ENCODE assay signal across 9 mouse cellular contexts in the genomic region with DNA sequence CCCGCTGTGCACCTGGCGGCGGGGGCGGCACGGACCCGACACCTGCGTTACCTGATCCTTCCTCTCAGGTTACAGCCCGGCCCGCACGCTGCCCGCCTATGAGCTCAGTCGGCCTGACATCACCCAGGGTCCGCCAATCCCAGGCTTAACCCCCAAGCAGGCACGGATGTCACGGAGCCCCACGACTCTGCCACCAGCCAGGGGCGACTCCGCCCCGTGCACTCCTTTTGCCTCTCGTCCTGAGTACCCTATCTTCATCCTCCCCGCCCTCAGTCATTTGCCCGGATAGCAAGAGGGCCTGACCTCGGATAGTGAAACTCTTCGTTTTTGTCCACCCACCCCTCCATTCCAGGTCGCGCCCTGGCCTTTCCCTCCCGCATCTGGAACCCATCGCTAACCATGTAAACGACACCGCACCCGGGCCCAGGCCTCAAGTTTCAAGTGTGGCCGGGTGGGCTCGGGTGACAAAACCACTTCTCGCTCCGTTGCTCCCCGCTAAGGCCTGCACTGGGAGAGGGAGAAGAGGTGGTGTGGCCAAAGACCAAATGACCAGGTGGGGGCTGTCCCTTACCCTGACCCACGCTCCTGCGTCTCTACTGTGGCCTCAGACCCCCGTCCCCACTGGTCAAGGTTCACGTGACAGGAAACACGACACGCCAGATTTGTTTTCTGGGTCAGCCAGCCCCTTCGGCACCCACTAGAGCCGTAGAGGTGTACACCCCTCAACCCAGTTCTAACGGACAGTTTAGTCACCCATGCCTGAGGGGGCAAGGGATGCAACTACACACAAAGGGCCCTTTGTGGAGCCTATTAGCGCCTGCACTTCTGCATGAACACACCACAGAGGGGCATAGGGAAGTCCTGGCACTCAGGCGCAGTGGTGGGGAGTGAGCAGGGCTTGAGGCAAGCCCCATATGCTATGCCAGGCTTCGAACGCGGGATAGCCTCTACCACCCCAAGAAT. TPM values are rescaled to one million over a fixed set of nuclear protein-coding genes. Genes with fewer than 3 reads are reported as not detected.
DNase-seq lines count a peak whose midpoint lies in the region; ATAC-seq and TF ChIP-seq lines count a peak whose summit lies in the region.
"Had no signal": no experiment of that assay in that cellular context is flagged by ENCODE, and none has a peak within 500 bp of the region (broad histone marks: within the 10 kb centered on the region; RNA-seq: fewer than 3 reads in every experiment).

No protein-coding gene starts in this region.

- 4% methylated on average over 50 of the region's 50 CpGs for WGBS in lung, embryonic 14.5 days
- WGBS in forebrain, embryonic 10.5 days = 3% methylated on average over 50 of the region's 50 CpGs
- whole genome bisulfite sequencing in limb, embryonic 11.5 days = 3% methylated on average over 49 of the region's 50 CpGs
- WGBS in small intestine, adult 2 months = 16% methylated on average over 50 of the region's 50 CpGs

- H3K9ac ChIP-seq in lung, embryonic 14.5 days = peak overlapping the region; percentile 44; the same call in 1 of the 2 replicates
- no peak overlapping the region for H3K9ac ChIP-seq in limb, embryonic 11.5 days (ENCODE audit: low read length)

- H3K9me3 ChIP-seq in lung, embryonic 14.5 days (ENCODE audit: low read depth, low read length) = no peaks in the 10 kb centered on the region
- H3K9me3 ChIP-seq in forebrain, embryonic 10.5 days = no peaks in the 10 kb centered on the region
- H3K9me3 ChIP-seq in limb, embryonic 11.5 days (ENCODE audit: control insufficient read depth, low read length) = no peaks in the 10 kb centered on the region

- DNase-seq in lung, embryonic 14.5 days = peak; percentile 68
- DNase-seq in lung, postnatal 25 days (ENCODE audit: low spot score) = no peak
- peak; percentile 44 for DNase-seq in forebrain, embryonic 10.5 days (ENCODE audit: extremely low spot score, low spot score)
- DNase-seq in limb, embryonic 11.5 days (ENCODE audit: low spot score) = peak; percentile 74
- no peak for DNase-seq in left cerebral cortex, adult 8-10 months (ENCODE audit: low spot score in 2 of 2)
- no peak for DNase-seq in left cerebral cortex, postnatal 14 days (ENCODE audit: low spot score in 2 of 2)
- no peak for DNase-seq in right cerebral cortex, adult 2 months (ENCODE audit: low spot score in 2 of 2)

- intact Hi-C loops in left cerebral cortex, postnatal 14 days (cut with DNase I) = no loop called here

- peak overlapping the region; percentile 73 for H3K4me2 ChIP-seq in lung, embryonic 14.5 days
- H3K4me2 ChIP-seq in limb, embryonic 11.5 days (ENCODE audit: low read depth, severe bottlenecking) = peak overlapping the region; percentile 53

- H3K4me1 ChIP-seq in lung, embryonic 14.5 days (ENCODE audit: insufficient read depth) = 0 out of 2 replicates have a peak, but pooled peaks cover 5% of the 10 kb centered on the region
- peaks cover 60% of the 10 kb centered on the region for H3K4me1 ChIP-seq in forebrain, embryonic 10.5 days
- peaks cover 26% of the 10 kb centered on the region for H3K4me1 ChIP-seq in limb, embryonic 11.5 days (ENCODE audit: control insufficient read depth, insufficient read depth, low read length)
- H3K4me1 ChIP-seq in small intestine, adult 2 months (ENCODE audit: control insufficient read depth, insufficient read depth, insufficient read length, low read length) = peaks cover 42% of the 10 kb centered on the region

- peak overlapping the region; percentile 6; the same call in 1 of the 2 replicates for H3K27ac ChIP-seq in lung, embryonic 14.5 days (ENCODE audit: low read depth)
- peak overlapping the region; percentile 77 for H3K27ac ChIP-seq in forebrain, embryonic 10.5 days
- no peak overlapping the region for H3K27ac ChIP-seq in limb, embryonic 11.5 days (replicated peaks; ENCODE audit: low read depth, low read length)
- peak overlapping the region; percentile 79 for H3K27ac ChIP-seq in small intestine, adult 2 months (ENCODE audit: insufficient read depth, low read depth, low read length)
- H3K27ac ChIP-seq: macrophage had no signal

- ATAC-seq in lung, embryonic 14.5 days (ENCODE audit: insufficient read depth) = peak; percentile 58
- peak; percentile 22; the same call in 1 of the 2 replicates for ATAC-seq in limb, embryonic 11.5 days (ENCODE audit: insufficient number of reproducible peaks, low FRiP score, low TSS enrichment, low read depth)

- peak overlapping the region; percentile 41 for H3K4me3 ChIP-seq in lung, embryonic 14.5 days (ENCODE audit: low read depth, low read length)
- peak overlapping the region; percentile 50 for H3K4me3 ChIP-seq in forebrain, embryonic 10.5 days
- peak overlapping the region; percentile 21 for H3K4me3 ChIP-seq in limb, embryonic 11.5 days (ENCODE audit: low read depth, low read length)
- peak overlapping the region; percentile 78 for H3K4me3 ChIP-seq in small intestine, adult 2 months (ENCODE audit: low read depth, low read length)

- H3K27me3 ChIP-seq in lung, embryonic 14.5 days (ENCODE audit: insufficient read depth, low read length) = peaks cover 78% of the 10 kb centered on the region
- peaks cover 100% of the 10 kb centered on the region for H3K27me3 ChIP-seq in forebrain, embryonic 10.5 days (ENCODE audit: poor library complexity, severe bottlenecking)
- peaks cover 77% of the 10 kb centered on the region for H3K27me3 ChIP-seq in limb, embryonic 11.5 days (ENCODE audit: control insufficient read depth, insufficient read depth, low read length)
- H3K27me3 ChIP-seq in small intestine, adult 2 months (ENCODE audit: control insufficient read depth, insufficient read depth, low read length) = no peaks in the 10 kb centered on the region; the same call in 1 of the 2 replicates

- no peak for TF ChIP-seq CTCF in lung, embryonic 14.5 days (IDR thresholded peaks at IDR 0.05; ENCODE audit: low read depth)
- TF ChIP-seq CTCF in small intestine, adult 2 months (IDR thresholded peaks at IDR 0.05; ENCODE audit: extremely low read depth, insufficient read length, insufficient replicate concordance, low read depth, low read length) = no peak

- TF ChIP-seq POLR2A in small intestine, adult 2 months (IDR thresholded peaks at IDR 0.05; ENCODE audit: low read depth, low read length) = no peak

- H3K36me3 ChIP-seq in lung, embryonic 14.5 days (ENCODE audit: insufficient read depth) = no peaks in the 10 kb centered on the region
- H3K36me3 ChIP-seq in forebrain, embryonic 10.5 days (replicated peaks) = no peaks in the 10 kb centered on the region
- no peaks in the 10 kb centered on the region for H3K36me3 ChIP-seq in limb, embryonic 11.5 days (ENCODE audit: control insufficient read depth, insufficient read depth, low read length)
- no peaks in the 10 kb centered on the region for H3K36me3 ChIP-seq in small intestine, adult 2 months (ENCODE audit: control insufficient read depth, insufficient read depth, low read length)

RNA-seq across cellular contexts. Expression of gene Tnfrsf25, which starts 16.4 kb away (rescaled TPM):
- polyA plus RNA-seq in lung, embryonic 14.5 days (2014; fragmentation: Nextera tagmentation; extraction: Ambion mirVana) = 0.75 and 0.77 TPM in 2 replicates
- polyA plus RNA-seq in forebrain, embryonic 10.5 days (2016; fragmentation: Nextera tagmentation; extraction: Ambion mirVana) = 0.72 and 0.96 TPM in 2 replicates
- 0.38 and 0.79 TPM in 2 replicates for polyA plus RNA-seq in limb, embryonic 11.5 days (2014; fragmentation: Nextera tagmentation; extraction: Ambion mirVana)
- 1.9 and 3.8 TPM in 2 replicates for polyA plus RNA-seq in small intestine, adult 2 months (2012; rRNA removed)
- total RNA-seq in left cerebral cortex, adult 8-10 months (2022) = 1 to 10 TPM; 4.3 to 9.8 (median 6.3) TPM
- 10 to 100 TPM in 1 of 2 experiments, 1 to 10 TPM in 1; 6.2 to 16.5 TPM for total RNA-seq in left cerebral cortex, postnatal 14 days (2021)

RNA-seq across cellular contexts. Expression of gene Espn, which starts 20.1 kb away (rescaled TPM):
- polyA plus RNA-seq in lung, embryonic 14.5 days (2014; fragmentation: Nextera tagmentation; extraction: Ambion mirVana) = 11.5 and 11.6 TPM in 2 replicates
- 5.6 and 5.9 TPM in 2 replicates for polyA plus RNA-seq in forebrain, embryonic 10.5 days (2016; fragmentation: Nextera tagmentation; extraction: Ambion mirVana)
- 1.6 and 1.9 TPM in 2 replicates for polyA plus RNA-seq in limb, embryonic 11.5 days (2014; fragmentation: Nextera tagmentation; extraction: Ambion mirVana)
- polyA plus RNA-seq in small intestine, adult 2 months (2012; rRNA removed) = 124 and 572 TPM in 2 replicates
- total RNA-seq in left cerebral cortex, adult 8-10 months (2022) = 1 to 10 TPM; 2.1 to 3.2 (median 2.6) TPM
- total RNA-seq in left cerebral cortex, postnatal 14 days (2021) = under 1 TPM; 0.24 to 0.44 TPM

RNA-seq across cellular contexts. Expression of gene Hes2, which starts 26.6 kb away (rescaled TPM):
- polyA plus RNA-seq in lung, embryonic 14.5 days (2014; fragmentation: Nextera tagmentation; extraction: Ambion mirVana) = 0.18 TPM in 1 of 2 replicates, not detected in the other
- not detected in 2 replicates for polyA plus RNA-seq in forebrain, embryonic 10.5 days (2016; fragmentation: Nextera tagmentation; extraction: Ambion mirVana)
- not detected in 2 replicates for polyA plus RNA-seq in limb, embryonic 11.5 days (2014; fragmentation: Nextera tagmentation; extraction: Ambion mirVana)
- 8.3 and 51.7 TPM in 2 replicates for polyA plus RNA-seq in small intestine, adult 2 months (2012; rRNA removed)
- total RNA-seq in left cerebral cortex, adult 8-10 months (2022) = not detected
- not detected for total RNA-seq in left cerebral cortex, postnatal 14 days (2021)

RNA-seq across cellular contexts. Expression of gene Acot7, which starts 45.8 kb away (rescaled TPM):
- 50.3 and 55.8 TPM in 2 replicates for polyA plus RNA-seq in lung, embryonic 14.5 days (2014; fragmentation: Nextera tagmentation; extraction: Ambion mirVana)
- 61.0 and 64.4 TPM in 2 replicates for polyA plus RNA-seq in forebrain, embryonic 10.5 days (2016; fragmentation: Nextera tagmentation; extraction: Ambion mirVana)
- 32.1 and 33.3 TPM in 2 replicates for polyA plus RNA-seq in limb, embryonic 11.5 days (2014; fragmentation: Nextera tagmentation; extraction: Ambion mirVana)
- 30.0 and 33.4 TPM in 2 replicates for polyA plus RNA-seq in small intestine, adult 2 months (2012; rRNA removed)
- total RNA-seq in left cerebral cortex, adult 8-10 months (2022) = 100 to 1,000 TPM; 281 to 320 (median 303) TPM
- total RNA-seq in left cerebral cortex, postnatal 14 days (2021) = 100 to 1,000 TPM; 377 to 378 TPM

RNA-seq across cellular contexts. Expression of gene Plekhg5, which starts 59.8 kb away (rescaled TPM):
- 13.5 and 18.5 TPM in 2 replicates for polyA plus RNA-seq in lung, embryonic 14.5 days (2014; fragmentation: Nextera tagmentation; extraction: Ambion mirVana)
- 9.6 and 9.8 TPM in 2 replicates for polyA plus RNA-seq in forebrain, embryonic 10.5 days (2016; fragmentation: Nextera tagmentation; extraction: Ambion mirVana)
- polyA plus RNA-seq in limb, embryonic 11.5 days (2014; fragmentation: Nextera tagmentation; extraction: Ambion mirVana) = 8.8 and 8.9 TPM in 2 replicates
- polyA plus RNA-seq in small intestine, adult 2 months (2012; rRNA removed) = 7.0 and 15.7 TPM in 2 replicates
- total RNA-seq in left cerebral cortex, adult 8-10 months (2022) = 10 to 100 TPM; 72.6 to 90.6 (median 82.4) TPM
- total RNA-seq in left cerebral cortex, postnatal 14 days (2021) = 10 to 100 TPM; 74.0 to 84.0 TPM

Comparison
In these comparisons a context has a peak if more than half of its experiments do, and no peak if none do; other contexts are left out.
1. DNase-seq: peak in lung, embryonic 14.5 days (single experiment), forebrain, embryonic 10.5 days (single experiment) and limb, embryonic 11.5 days (single experiment); none in lung, postnatal 25 days (single experiment), left cerebral cortex, adult 8-10 months (0 of 2), left cerebral cortex, postnatal 14 days (0 of 2) and right cerebral cortex, adult 2 months (0 of 2).
2. H3K4me3 ChIP-seq: peak in every context shown above with its lines; median percentile 78 in small intestine, adult 2 months; 50 in forebrain, embryonic 10.5 days; 41 in lung, embryonic 14.5 days; 21 in limb, embryonic 11.5 days.